Mouse (Mus musculus) olfactory bulb, adult 2 months (tissue): ENCODE measurements around the gene Pknox2. TPM values are rescaled to one million over a fixed set of nuclear protein-coding genes. Genes with fewer than 3 reads are reported as not detected.

Experiments used
- H3K27ac ChIP-seq: fragments of 200-500 bp; 2 replicates; pipeline ENCODE4 v1.5.1; 2012; ENCODE audit warnings: low read depth, low read length; ENCODE audit not compliant: insufficient read depth
- H3K4me1 ChIP-seq: fragments of 200-500 bp; 2 replicates; pipeline ENCODE4 v1.6.1; 2012; ENCODE audit warnings: low read length; ENCODE audit not compliant: control insufficient read depth, insufficient read depth
- H3K4me3 ChIP-seq: fragments of 200-500 bp; 2 replicates; pipeline ENCODE4 v1.5.1; 2012; ENCODE audit warnings: mild to moderate bottlenecking, low read depth, low read length, moderate library complexity; ENCODE audit not compliant: insufficient read depth
- CTCF ChIP-seq: fragments of 200-500 bp; IDR thresholded peaks from 2 replicates; pipeline ENCODE4 v1.5.1; 2012; ENCODE audit warnings: low read depth, mild to moderate bottlenecking, low read length, moderate library complexity; ENCODE audit not compliant: insufficient read depth
- POLR2A ChIP-seq: fragments of 200-500 bp; IDR thresholded peaks from 2 replicates; pipeline ENCODE4 v1.6.1; 2012; ENCODE audit warnings: mild to moderate bottlenecking, low read depth, low read length, moderate library complexity; ENCODE audit not compliant: insufficient read depth
- WGBS: fragments of 180-500 bp; shearing (Covaris S2); methylation state at CpG from one replicate; pipeline ENCODE4 v1.1.7; 2018; 5-methylcytosine and 5-hydroxymethylcytosine counted together
- polyA plus RNA-seq: library from polyadenylated mRNA; stranded (reverse); fragments of >200 nt; gene quantifications from 2 replicates; pipeline ENCODE4 v1.2.4, GENCODE M21; 2012; ENCODE audit warnings: low replicate concordance; ENCODE audit not compliant: missing spikeins, insufficient read depth, insufficient read length

The Pknox2 gene
- polyA plus RNA-seq, 1 experiment: not detected

GRCm38 (mm10) chr9:37114286-37115267 lies 32.6 kb downstream of the Pknox2 start:
- Histone ChIP-seq H3K27ac (no peak overlapping the region), H3K4me1 (peaks cover 5% of the 10 kb centered on the region), H3K4me3 (no peak overlapping the region)
- 60% methylated on average over 9 of the region's 9 CpGs for whole genome bisulfite sequencing
- TF ChIP-seq CTCF (no peak), POLR2A (no peak)

- TF ChIP-seq POLR2A (no peak), CTCF (no peak)
- H3K4me3 ChIP-seq: no peak overlapping the region
- WGBS: 73% methylated on average over 2 of the region's 2 CpGs
- peaks cover 3% of the 10 kb centered on the region; the same call in 1 of the 2 replicates for H3K4me1 ChIP-seq
- no peak overlapping the region for H3K27ac ChIP-seq
Measured at GRCm38 (mm10) chr9:37107546-37107945, 39.7 kb downstream of the Pknox2 start.

- TF ChIP-seq CTCF (no peak), POLR2A (no peak)
- Histone ChIP-seq H3K4me1 (peaks cover 3% of the 10 kb centered on the region; the same call in 1 of the 2 replicates), H3K4me3 (no peak overlapping the region), H3K27ac (no peak overlapping the region)
- 62% methylated on average over 3 of the region's 3 CpGs for WGBS
Measured at GRCm38 (mm10) chr9:37106808-37107207, 40.4 kb downstream of the Pknox2 start.

- Histone ChIP-seq H3K4me1 (peaks cover 9% of the 10 kb centered on the region; the same call in 1 of the 2 replicates), H3K4me3 (no peak overlapping the region), H3K27ac (no peak overlapping the region)
- 95% methylated on average over 3 of the region's 3 CpGs for WGBS
- TF ChIP-seq CTCF: no peak
- TF ChIP-seq POLR2A: no peak
Measured at GRCm38 (mm10) chr9:37104249-37104648, 43.0 kb downstream of the Pknox2 start.

GRCm38 (mm10) chr9:37103778-37104177 lies 43.4 kb downstream of the Pknox2 start:
- Histone ChIP-seq H3K4me3 (no peak overlapping the region), H3K4me1 (peaks cover 9% of the 10 kb centered on the region; the same call in 1 of the 2 replicates), H3K27ac (no peak overlapping the region)
- no peak for TF ChIP-seq CTCF
- 76% methylated on average over 5 of the region's 5 CpGs for WGBS

- Histone ChIP-seq H3K27ac (no peak overlapping the region), H3K4me1 (peaks cover 6% of the 10 kb centered on the region; the same call in 1 of the 2 replicates), H3K4me3 (no peak overlapping the region)
- TF ChIP-seq CTCF (no peak), POLR2A (no peak)
- WGBS: 68% methylated on average over 11 of the region's 11 CpGs
Measured at GRCm38 (mm10) chr9:37101059-37101940, 45.9 kb downstream of the Pknox2 start.

- peaks cover 10% of the 10 kb centered on the region; the same call in 1 of the 2 replicates for H3K4me1 ChIP-seq
Measured at GRCm38 (mm10) chr9:37099595-37099994, 47.6 kb downstream of the Pknox2 start.

GRCm38 (mm10) chr9:37098600-37098999 lies 48.6 kb downstream of the Pknox2 start:
- H3K4me1 ChIP-seq: peaks cover 15% of the 10 kb centered on the region; the same call in 1 of the 2 replicates
- TF ChIP-seq POLR2A: no peak
- 87% methylated on average over 3 of the region's 3 CpGs for WGBS

More at GRCm38 (mm10) chr9:37099595-37099994, 47.6 kb downstream of the Pknox2 start:
- Histone ChIP-seq H3K4me3 (no peak overlapping the region), H3K27ac (no peak overlapping the region)
- 66% methylated on average over 3 of the region's 3 CpGs for WGBS
- TF ChIP-seq CTCF (no peak), POLR2A (no peak)

More at GRCm38 (mm10) chr9:37098600-37098999, 48.6 kb downstream of the Pknox2 start:
- Histone ChIP-seq H3K4me3 (no peak overlapping the region), H3K27ac (no peak overlapping the region)
